Mouse (Mus musculus) thymus, postnatal 36 days (tissue): ENCODE data around the gene Cep104.

Source experiments
- DNase-seq, 2 experiments: peaks; one replicate each; pipeline ENCODE4 v3.0.0; 2022; ENCODE audit warnings: mixed read lengths in 2 of 2

Cep104 gene

DNA sequence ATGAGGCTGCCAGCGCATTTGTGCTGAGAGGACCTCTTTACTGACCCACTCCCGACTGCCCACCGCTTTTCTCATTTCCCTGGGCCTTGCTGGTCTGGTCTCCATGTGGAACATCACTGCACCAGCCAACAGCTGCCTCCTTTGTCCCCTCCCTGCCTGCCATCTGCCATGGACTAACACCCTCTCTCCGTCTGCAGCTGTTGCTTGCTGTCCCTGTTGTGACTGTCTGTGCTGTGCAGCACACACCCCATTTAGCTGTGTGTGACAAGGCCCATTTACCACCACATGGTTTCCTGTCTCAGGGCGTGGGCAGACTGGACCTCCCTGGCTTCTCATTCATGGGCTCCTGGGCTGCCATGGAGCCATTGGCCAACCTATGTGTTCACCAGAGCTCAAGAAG, 30.5 kb downstream of the Cep104 start:
- no peak for DNase-seq

DNA sequence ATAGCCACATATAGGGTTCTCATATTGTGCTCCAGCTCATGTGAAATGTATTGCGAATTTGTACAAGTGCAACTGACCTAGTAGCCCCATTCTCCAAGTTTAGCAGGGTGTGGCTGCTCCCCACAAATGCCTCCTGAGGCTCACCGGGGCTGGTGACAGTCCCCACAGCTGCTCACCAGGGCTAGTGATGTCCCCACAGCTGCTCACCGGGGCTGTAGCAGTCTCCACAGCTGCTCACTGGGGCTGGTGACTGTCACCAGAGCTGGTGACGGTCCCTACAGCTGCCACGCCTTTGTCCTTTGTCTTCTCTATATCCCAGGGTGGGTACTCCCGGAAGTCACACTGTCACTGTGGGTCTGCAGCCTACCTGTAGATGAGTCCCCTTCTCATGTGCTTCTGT, 31.3 kb downstream of the Cep104 start:
- no peak for DNase-seq

DNA sequence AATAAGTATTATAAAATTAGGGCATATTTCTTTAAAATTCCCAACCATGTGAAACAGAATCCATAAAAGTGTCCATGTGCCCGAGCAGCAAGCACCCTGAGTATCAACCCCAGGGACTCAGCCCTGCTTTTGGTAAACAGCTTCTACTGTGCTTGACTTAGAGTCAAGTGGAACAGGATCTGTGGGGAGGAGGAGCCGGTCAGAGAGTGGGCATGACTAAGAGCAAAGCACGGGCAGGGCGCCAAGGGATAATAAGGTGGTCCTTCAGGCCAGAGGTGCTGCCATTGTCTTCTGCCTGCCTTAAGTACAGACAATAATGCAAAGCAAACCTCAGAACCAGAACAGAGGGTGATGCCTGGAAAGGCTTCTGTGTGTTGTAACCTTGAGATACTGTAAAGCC, 32.8 kb downstream of the Cep104 start:
- DNase-seq, result no peak

DNA sequence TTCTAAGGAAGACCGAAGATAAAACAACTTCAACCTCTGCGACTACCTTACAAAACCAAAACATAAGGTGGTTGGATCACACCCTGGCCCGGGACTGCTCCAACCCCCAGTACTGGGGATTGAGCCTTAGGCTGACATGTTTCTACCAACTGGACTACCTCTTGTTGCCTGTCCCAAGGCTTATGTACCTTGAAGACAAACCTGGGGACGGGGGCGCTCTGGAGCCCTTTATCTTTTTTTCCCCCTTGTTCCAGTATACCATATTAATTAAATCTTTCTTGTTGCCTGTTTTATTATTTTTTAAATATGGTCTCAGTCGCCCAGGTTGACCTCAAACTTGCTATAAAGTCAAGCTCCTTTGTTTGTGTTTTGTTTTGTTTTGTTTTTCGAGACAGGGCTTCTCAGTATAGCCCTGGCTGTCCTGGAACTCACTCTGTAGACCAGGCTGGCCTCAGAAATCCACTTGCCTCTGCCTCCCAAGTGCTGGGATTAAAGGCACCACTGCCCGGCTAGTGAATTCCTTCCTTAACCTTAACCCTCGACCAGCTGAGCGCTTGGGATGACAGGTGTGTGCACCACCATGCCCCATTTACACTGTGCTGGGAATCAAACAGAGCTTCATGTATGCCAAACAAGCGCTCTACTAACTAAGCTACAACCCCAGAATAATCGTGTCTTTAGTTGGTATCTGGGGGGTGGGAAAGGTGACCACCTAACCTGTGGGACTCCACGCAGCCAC, 36.1 kb downstream of the Cep104 start:
- no peak for DNase-seq

DNA sequence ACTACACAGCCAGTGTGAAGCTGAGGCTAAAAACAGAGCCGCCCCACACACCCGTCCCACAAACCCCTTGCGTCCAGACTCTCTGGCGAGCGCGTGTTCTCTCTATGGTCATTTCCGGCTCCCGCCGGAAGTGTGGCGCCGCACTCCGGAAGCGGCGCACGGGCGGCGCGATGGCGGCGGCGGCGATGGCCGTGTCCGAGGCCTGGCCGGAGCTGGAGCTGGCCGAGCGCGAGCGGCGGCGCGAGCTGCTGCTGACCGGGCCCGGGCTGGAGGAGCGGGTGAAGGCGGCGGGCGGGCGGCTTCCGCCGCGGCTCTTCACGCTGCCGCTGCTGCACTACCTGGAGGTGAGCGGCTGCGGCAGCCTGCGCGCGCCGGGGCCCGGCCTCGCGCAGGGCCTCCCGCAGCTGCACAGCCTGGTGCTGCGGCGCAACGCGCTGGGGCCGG, 36.7 kb downstream of the Cep104 start, which contains the start of gene Lrrc47:
Gene Lrrc47 (plus strand): TSS at position 86 of the 444 bp plus-strand sequence.
- DNase-seq, result peak; percentile 79 to 80

DNA sequence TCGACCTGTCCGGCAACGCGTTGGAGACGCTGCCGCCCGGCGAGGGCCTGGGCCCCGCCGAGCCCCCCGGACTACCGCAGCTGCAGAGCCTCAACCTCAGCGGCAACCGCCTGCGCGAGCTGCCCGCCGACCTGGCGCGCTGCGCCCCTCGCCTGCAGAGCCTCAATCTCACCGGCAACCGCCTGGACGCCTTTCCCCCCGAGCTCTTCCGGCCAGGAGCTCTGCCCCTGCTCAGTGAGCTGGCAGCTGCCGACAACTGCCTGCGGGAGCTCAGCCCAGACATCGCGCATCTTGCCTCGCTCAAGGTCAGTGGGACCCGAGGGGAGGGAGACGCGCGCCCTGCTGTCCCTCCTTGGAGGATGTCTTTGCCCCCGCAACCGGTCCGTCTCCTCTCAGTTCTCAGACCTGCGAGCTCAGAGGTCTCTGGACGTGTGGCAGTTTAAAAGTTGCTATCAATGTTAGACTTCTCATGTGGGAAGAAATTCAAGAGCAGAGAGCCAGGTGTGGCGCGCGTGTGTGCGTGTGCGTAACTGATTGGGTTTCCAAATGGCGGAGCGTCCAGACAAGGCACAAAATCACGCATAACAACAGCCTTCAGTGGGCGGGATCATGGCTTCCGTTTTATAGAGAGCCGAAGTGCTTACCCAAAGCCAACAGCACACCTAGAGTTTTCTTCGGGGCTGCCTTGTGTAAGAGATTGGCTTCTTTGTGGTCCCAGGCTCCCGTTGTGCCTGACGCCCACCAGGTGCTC, 37.3 kb downstream of the Cep104 start:
- DNase-seq, result peak; percentile 28 to 47

DNA sequence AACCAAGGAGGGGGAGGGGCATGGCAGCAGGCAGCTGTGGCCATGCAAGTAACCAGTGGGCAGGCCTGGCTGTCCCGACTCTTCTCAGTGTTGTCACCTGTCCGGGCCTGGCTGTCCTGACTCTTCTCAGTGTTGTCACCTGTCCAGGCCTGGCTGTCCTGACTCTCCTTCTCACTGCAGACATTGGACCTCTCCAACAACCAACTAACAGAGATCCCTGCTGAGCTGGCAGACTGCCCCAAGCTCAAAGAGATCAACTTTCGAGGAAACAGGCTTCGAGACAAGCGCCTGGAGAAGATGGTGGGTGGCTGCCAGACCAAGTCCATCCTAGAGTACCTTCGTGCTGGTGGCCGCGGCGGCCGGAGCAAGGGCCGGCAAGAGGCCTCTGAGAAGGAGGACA, 40.5 kb downstream of the Cep104 start:
- no peak for DNase-seq

DNA sequence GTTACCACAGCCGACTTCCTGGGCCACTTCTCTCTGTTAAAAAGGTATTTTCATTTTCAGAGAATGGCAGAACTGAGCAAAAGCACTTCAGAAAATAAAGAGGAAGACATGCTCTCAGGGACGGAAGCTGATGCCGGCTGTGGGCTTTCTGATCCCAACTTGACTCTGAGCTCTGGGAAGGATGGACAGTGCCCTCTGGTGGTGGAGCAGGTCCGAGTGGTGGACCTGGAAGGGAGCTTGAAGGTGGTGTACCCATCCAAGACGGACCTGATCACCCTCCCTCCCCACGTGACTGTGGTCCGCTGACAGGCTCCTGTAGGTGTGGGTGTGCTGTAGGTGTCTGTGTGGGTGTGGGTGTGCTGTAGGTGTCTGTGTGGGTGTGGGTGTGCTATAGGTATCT, 44.6 kb downstream of the Cep104 start:
- DNase-seq, result peak; percentile 41 to 44

DNA sequence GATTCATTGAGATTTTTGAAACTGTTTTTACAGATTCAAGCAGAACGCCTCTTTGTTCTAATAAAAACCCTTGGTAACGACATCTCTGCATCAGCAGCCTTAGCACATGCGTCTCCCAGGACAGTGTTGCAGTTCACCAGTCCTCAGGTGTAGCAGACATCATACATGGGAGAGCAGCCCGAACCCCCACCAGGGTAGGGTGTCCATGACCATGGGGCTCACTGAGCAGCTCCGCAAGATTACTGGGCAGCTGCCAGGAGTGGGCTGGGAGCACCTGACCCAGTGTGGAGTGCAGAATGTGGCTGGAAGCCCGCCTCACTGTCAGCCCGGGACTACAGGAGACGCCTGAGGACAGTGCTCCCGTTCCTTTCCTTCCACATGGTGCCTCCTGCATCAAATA, 46.4 kb downstream of the Cep104 start:
- no peak for DNase-seq

DNA sequence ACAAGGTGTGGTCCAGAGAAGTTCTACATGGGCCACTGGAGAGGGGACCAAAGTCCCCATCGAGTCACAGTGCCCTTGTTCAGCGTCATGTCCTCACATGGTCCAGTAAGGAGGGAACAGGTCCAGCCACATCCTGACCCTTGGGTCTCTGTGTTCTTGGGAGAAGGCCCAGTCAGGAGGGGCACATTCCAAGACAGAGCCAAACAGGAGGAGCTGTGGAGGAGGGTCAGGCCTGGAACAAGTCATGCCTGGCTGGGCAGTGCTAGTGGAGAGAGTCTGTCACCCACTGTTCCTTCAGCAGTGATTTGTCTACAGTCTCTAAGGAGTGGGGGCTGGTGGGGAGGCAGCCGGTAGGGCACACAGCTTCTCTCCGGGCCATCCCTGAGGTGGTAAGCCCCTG, 47.4 kb downstream of the Cep104 start:
- DNase-seq, result no peak

DNA sequence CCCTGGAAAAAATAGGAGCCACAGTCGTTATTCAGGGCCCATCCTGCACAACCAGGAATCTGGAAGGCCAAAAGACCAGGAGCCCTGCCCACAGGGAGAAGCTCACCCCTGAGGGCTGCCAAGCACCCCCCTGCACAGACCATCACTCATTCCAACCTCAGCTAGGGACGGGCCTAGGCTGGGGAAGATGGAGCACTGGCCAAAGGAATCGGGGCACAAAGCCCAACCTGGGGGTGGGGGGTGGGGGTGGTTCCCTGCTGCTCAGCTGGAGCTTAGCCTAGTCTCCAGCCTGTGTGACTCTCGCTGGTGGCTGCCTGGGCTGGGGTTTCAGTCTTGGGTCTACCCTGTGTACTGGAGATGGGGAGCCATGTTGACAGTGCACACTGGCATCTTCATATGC, 47.9 kb downstream of the Cep104 start:
- no peak for DNase-seq

DNA sequence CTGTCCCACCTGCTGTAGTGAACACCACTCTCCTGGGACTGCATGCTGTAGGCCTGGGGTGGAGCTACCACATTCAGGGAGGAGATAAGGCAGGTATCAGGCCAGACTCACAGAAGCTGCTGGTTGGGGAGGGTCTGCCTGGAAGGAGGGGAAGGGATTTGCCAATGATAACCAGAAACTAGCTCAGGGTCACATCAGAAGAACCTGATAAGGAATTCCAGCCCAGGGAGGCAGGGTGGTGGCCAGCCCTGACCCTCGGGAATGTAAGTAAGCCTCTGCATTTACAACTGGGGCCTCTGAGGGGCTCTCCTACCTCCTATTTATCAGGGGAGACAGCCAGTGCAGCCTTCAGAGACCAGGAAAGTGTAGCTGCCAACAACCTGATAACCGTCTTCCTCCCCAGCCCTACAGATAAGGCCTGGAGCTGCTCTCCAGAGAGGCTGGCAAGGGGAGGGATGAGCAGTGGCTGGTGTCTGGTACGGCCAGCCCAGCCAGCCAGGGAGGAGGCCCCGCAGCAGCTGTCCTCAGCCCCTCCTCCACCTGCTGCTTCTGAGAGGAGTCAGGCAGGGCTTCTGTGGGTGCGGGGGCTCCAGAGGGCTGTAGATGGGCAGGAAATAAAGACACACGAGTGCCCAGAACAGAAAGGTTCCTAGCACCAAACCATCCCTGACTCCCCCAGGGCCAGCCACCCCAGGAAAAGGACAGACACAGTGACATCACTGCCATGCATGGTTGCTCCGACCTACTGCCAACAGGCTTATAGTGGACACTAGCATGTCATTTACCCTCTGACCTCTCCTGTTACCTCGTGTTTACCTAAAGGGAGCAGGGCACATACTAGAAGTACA, 49.0 kb downstream of the Cep104 start:
- DNase-seq, result no peak

DNA sequence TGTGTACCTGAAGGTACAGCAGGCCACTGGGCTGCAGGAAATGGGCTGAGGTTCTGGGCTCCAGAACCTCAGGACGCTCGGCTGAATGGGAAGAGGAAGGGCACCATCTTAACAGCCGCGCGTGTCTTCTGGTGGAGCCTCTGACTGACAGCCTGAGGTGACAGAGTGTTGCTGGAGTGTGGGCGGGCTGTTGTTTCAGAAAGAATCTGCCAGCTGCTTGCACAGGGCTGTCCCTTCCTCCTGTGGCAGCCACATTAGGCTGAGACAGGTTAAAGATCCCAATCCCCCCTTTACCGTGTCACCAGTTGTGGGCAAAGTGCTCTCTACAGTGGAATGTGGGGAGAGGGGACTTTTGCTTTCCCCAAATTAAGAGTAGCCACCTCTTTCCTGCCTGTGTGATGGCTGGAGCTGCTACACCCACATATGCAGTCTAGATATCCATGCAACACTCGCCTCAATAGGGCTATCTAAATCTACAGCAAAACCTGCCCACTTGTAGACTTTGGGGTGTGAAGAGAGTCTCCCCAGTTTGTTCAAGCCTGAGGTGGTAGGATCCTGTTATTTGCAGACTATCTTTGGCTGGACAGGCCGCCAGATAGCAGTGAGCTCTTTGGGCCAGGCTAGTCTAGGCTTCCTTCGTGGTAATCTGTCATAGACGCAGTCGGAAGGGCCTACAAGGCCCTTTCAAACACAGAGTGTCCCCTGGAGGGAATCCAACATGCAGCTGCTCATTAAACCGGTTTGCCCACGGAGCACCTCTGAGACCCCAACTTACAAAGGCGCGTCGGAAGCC, 49.9 kb downstream of the Cep104 start:
- DNase-seq, result no peak

DNA sequence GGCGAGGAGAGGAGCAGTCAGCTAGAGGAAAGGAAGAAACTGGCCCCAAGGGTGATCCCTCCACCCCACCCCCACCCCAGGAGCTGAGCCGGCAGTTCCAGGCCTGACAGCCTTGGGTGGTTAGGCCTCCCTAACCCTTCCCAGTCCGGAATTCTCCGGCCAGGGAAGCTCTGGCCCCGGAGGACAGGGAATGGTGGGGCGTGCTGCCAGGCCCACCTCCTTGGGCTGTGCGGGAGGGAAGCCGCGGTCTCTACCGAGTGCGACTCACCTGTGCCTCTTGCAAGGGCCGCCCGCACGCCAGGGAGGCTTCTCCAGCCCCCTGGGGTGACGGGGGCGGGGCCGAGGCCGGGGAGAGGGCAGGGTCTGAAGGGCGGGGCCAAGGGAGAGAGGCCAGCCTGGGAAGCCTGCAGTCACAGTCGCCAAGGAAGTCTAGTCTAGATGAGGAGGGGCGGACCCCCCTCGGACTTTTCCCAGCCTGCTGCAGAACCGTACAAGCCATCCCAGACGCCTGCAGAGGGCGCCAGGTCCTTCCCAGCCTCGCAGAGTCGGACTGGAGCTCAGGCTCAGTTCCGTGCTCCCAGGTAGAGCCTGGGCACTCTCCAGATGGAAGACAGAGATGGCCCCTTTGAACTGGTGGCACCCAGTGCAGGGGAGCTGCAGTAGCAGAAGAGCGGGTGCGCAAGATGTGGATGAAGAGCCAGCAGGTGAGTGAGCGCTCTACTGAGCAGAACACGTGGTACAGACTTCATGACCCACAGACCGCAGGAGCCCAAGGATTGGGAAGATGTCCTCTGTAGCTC, 50.8 kb downstream of the Cep104 start, which contains the start of gene Smim1:
Gene Smim1 (minus strand): TSS at position 590 of the 800 bp plus-strand sequence.
- DNase-seq, result peak; percentile 27 to 31

DNA sequence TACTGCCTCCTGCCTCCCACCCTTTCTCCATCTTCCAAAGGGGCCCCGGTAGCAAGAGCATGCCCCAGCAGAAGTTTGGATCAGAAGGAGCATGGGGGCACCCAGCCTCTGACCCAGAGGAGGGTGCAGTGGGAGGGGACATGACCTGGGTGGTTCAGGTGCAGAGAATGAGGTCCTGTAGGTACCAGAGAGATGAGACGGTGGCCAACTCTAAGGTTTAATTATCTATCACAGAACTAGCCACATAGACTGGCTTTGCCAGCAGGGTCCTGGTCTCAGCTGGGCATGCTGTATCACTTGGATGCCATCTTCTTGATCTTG, 51.4 kb downstream of the Cep104 start:
- no peak for DNase-seq

DNA sequence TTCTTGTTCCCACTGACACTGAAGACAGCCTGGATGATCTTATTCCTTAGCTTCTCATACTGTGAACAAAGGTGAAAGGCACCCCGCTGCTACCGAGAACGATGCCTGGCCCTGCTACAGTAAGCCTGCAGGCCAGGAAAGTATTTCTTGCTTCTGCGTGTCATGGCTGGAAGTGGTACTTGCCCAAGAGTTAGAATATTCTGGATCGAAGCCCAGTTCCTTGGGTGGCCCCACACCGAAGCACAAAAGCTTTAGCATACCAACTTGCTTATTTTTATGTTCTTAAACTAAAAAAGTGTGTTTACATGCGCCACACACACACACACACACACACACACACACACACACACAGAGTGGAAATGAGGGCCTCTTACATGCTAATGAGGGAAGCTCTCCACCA, 53.1 kb downstream of the Cep104 start:
- no peak for DNase-seq

DNA sequence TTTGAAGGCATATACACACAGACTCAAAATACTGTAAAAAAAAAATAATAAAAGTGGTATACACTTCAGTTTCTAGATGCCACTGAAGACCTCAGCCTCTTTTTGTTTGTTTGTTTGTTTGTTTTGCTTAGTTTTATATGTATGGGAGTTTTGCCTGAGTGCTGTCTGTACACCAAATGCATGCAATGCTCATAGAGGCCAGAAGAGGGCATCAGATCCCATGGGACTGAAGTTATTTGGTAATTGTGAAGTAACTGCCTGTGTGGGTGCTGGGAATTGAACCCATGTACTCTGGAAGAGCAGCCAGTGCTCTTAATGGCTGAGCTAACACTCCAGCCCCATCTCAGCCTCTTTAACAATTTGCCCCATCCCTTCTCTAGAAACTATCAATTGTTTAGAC, 53.7 kb downstream of the Cep104 start:
- peak in 1 of 2 experiments; percentile 4 for DNase-seq

DNA sequence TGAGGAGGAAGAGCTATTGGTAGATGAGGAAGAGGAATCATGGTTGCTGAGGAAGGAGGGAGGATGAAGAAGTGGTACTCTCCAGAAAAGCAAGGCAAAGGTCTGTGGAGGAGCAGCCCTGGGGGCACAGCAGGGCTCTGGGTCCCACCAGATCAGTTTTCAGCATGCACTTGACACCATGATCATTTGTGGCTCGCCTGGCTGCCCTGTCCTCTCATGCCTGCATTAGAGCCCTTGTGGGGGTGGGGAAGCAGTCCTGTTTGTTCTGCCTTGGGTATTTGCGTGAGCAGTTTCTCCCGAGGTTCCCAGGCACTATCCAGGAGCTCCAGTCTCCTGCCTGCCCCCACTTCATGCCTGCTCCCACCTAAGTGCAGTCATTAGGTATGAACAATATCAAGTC, 62.1 kb downstream of the Cep104 start:
- no peak for DNase-seq

DNA sequence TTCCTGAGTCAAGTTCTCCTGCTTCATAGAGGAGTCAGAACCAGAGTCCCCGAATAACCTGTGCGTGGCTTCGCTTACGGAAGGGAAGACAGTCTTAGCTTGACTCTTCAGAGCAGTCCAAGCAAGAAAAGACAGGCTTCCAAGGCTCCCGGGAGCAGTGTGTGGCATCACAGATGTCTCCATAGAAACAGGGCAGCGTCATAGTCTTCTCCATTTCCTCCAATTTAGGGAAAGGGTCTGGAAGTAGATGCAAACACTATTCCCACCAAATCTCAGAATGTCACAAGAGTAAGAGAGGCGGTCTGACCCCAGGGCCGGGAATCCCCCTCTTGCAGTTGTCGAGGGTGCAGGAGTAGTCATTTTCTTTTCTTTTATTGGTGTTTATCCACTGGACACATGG, 67.6 kb downstream of the Cep104 start, which contains the start of gene Ccdc27:
Gene Ccdc27 (minus strand): TSS at position 101 of the 400 bp plus-strand sequence.
- no peak for DNase-seq

DNA sequence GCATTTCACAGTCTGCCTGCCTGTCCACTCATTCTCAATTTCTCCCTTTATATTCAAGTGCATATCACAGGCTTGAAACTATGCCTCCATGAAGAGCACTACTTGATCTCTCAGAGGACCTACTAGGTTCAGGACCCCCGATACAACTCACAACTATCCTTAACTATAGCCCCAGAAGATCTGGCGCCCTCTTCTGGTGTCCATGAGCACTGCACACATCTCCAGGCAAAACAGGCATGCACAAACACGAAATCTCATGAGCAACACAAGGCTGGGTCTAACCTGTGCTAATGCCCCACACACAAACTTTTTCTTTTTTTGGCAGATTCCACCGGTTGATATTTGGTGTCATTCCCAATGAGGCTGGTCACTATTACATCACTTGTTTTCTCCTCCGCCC, 70.8 kb downstream of the Cep104 start:
- DNase-seq, result no peak

DNA sequence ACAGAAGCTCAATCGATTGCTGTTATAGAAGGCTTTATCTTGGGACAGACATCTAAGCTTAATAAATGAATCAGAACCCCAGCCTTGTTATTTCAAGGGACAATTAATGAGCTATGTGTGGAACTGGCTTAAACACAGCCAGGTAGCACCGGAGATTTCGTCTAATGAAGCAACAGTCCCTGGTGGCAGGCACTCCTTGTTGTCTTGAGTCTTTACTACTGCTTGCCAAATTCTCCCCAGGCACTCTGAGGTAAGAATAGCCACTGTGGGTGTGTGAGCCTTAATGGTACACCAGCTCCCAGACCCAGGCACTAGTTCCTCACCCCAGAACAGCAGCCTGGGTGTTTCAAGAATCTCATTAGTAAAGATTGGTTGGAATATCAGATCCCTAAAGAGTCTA, 76.4 kb downstream of the Cep104 start:
- DNase-seq, result no peak

DNA sequence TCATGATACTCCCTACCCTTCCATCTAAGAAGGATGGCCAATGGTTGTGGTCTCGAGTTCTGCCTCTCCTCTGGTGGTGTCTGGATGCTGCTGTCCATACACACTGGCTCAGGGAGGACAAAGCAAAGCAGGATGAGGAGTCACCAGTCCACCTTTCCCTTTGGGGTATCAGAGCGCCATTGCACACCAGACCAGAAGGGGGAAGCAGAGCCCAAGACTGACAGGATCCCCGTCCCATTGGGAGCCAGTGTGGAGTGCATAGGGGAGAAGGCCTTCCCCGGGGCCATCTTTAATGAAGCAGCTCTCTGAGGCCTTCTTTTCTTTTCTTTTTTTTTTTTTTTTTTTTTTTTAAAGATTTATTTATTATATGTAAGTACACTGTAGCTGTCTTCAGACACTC, 78.1 kb downstream of the Cep104 start:
- no peak for DNase-seq
